Mouse (Mus musculus) myocyte (in vitro differentiated cells): Measurements from ENCODE around the gene Plekhj1. TPM values are rescaled to one million over a fixed set of nuclear protein-coding genes. Genes with fewer than 3 reads are reported as not detected.

Source experiments
- H3K27me3 ChIP-seq: one replicate; pipeline ENCODE4 v1.6.1; 2011; ENCODE audit not compliant: control insufficient read depth, insufficient read depth, insufficient read length
- H3K36me3 ChIP-seq: one replicate; pipeline ENCODE4 v1.6.1; 2011; ENCODE audit not compliant: control insufficient read depth, insufficient read depth
- H3K4me2 ChIP-seq: one replicate; pipeline ENCODE4 v1.6.1; 2011; ENCODE audit warnings: low read depth, control low read depth
- H3K4me3 ChIP-seq: one replicate; pipeline ENCODE4 v1.5.1; 2011; ENCODE audit warnings: mild to moderate bottlenecking, control low read depth, moderate library complexity
- H3K79me2 ChIP-seq: one replicate; pipeline ENCODE4 v1.6.1; 2011; ENCODE audit not compliant: control insufficient read depth, insufficient read depth
- H3ac ChIP-seq: one replicate; pipeline ENCODE4 v1.6.1; 2011; ENCODE audit not compliant: control insufficient read depth, insufficient read length
- CEBPB ChIP-seq: IDR thresholded peaks from 2 replicates; pipeline ENCODE4 v1.6.1; 2011; ENCODE audit warnings: mild to moderate bottlenecking, moderate library complexity; ENCODE audit not compliant: poor library complexity, insufficient read depth, severe bottlenecking
- E2F4 ChIP-seq: IDR thresholded peaks from one replicate; pipeline ENCODE4 v1.6.1; 2011; ENCODE audit warnings: mild to moderate bottlenecking, control low read depth, moderate library complexity; ENCODE audit not compliant: insufficient read depth
- MAX ChIP-seq: IDR thresholded peaks from one replicate; pipeline ENCODE4 v1.6.1; 2011; ENCODE audit warnings: low read depth, mild to moderate bottlenecking, control low read depth
- MYOD1 ChIP-seq, 3 experiments: IDR thresholded peaks; one replicate each; pipeline ENCODE4 v1.6.1; 2011; ENCODE audit warnings: control low read depth in 2 of 3, low read depth in 2 of 3, mild to moderate bottlenecking in 2 of 3, moderate library complexity in 1 of 3; ENCODE audit not compliant: insufficient read length in 2 of 3, control insufficient read depth in 1 of 3
- MYOG ChIP-seq, 3 experiments: IDR thresholded peaks; one replicate each; pipeline ENCODE4 v1.6.1; 2011; ENCODE audit warnings: control low read depth in 2 of 3, low read depth in 2 of 3, mild to moderate bottlenecking in 2 of 3; ENCODE audit not compliant: insufficient read length in 2 of 3, control insufficient read depth in 1 of 3, insufficient read depth in 1 of 3
- POLR2A ChIP-seq: IDR thresholded peaks from one replicate; pipeline ENCODE4 v1.6.1; 2011; ENCODE audit warnings: low read depth, mild to moderate bottlenecking, control low read depth, moderate library complexity; ENCODE audit not compliant: insufficient read length
- POLR2AphosphoS2 ChIP-seq: IDR thresholded peaks from one replicate; pipeline ENCODE4 v1.6.1; 2011; ENCODE audit warnings: low read depth, control low read depth; ENCODE audit not compliant: insufficient read length
- REST ChIP-seq: IDR thresholded peaks from one replicate; pipeline ENCODE4 v1.6.1; 2011; ENCODE audit warnings: mild to moderate bottlenecking, control low read depth, moderate library complexity; ENCODE audit not compliant: insufficient read depth, insufficient read length
- SRF ChIP-seq: IDR thresholded peaks from one replicate; pipeline ENCODE4 v1.6.1; 2011; ENCODE audit warnings: low read depth; ENCODE audit not compliant: control insufficient read depth, insufficient read length
- TCF12 ChIP-seq: IDR thresholded peaks from one replicate; pipeline ENCODE4 v1.6.1; 2011; ENCODE audit warnings: mild to moderate bottlenecking, control low read depth; ENCODE audit not compliant: poor library complexity, insufficient read depth, severe bottlenecking
- TCF3 ChIP-seq: IDR thresholded peaks from one replicate; pipeline ENCODE4 v1.6.1; 2011; ENCODE audit warnings: low read depth, control low read depth; ENCODE audit not compliant: insufficient read length
- USF1 ChIP-seq: IDR thresholded peaks from one replicate; pipeline ENCODE4 v1.6.1; 2011; ENCODE audit warnings: low read depth, mild to moderate bottlenecking, control low read depth, moderate library complexity
- polyA plus RNA-seq: library from polyadenylated mRNA; unstranded; fragments of >200 nt; fragmentation: generic; extraction: Trizol; gene quantifications from one replicate; pipeline ENCODE4 v1.2.1, GENCODE M21; 2012; ENCODE audit warnings: missing spikeins

Gene Plekhj1
- polyA plus RNA-seq, 1 experiment: 69.6 TPM

DNA sequence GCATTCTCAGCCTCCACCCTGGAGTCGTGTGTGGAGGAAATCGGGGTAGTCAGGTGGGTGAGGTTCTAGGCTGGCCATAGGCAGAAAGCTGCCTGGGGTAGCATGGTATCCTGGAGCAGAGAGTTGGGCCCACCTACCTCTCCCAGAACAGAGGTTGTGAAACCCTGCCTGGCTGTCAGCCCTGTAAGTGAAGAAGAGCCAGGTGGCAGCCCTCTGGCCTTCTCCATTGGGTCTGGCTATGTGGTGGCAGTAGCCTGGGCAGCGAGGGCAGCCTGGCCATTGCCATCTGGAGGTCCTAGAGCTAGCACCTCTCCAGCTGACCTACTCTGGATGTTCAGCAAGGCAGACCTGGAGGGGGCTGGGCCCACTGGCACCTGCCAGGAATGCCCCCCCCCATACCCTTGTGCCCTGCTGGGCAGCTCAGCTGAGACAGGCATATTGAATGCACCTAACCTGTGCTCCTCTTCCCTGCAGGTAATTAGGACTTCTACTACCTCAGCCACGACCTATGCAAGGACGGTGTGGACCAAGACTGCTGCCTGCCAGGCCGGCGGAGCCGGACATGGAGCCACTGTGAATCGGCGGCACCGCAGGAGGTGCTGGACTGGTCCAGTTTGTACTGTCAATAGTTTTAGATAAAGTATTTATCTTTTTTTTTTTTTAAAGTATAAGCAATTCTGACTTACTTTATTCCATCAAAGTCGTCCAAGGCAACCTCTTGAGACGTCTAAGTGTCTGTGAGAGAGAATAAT, 5.2 kb downstream of the Plekhj1 start:
- Histone ChIP-seq H3K36me3 (peaks cover 16% of the 10 kb centered on the region), H3ac (no peak overlapping the region), H3K27me3 (no peaks in the 10 kb centered on the region), H3K4me3 (no peak overlapping the region), H3K79me2 (peaks cover 25% of the 10 kb centered on the region), H3K4me2 (no peak overlapping the region)
- peak; percentile 13 for TF ChIP-seq POLR2AphosphoS2
- TF ChIP-seq REST: no peak

DNA sequence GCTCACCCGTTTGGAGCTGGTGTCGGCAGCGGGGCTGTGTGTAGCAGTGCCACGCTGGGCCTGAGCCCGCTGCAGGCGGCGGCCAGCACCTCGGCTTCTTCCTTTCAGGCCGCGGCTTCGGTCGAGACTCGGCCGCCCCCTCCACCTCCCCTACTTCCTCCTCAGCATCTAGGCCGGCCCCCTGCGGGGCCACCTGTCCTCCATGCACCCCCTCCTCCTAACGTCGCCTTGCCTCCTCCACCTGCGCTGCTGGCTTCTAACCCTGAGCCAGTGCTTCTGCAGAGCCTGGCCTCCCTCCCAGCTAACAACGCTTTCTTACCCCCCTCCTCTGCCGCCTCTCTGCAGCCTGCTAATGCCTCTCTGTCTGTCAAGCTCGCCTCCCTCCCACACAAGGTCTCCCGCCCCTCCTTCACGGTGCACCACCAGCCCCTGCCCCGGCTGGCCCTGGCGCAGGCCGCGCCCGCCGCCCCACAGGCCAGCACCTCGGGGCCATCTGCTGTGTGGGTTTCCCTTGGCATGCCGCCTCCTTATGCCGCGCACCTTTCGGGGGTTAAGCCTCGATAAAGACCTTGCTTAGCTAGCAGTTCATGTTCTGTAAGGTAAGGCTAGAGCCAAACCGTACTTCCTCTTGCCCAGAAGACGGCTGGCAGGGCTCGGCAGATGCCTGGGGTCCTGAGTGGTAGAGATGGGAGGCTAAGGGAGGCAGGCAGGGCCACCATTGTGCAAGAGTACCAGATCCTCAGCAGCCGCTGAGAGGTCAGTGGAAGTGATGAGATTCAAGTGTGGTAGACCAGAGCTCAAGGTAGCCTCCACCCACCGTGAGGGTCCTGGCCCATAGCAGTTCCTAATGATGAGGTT, 6.0 kb downstream of the Plekhj1 start:
- Histone ChIP-seq H3K79me2 (peaks cover 21% of the 10 kb centered on the region), H3K4me2 (no peak overlapping the region), H3K27me3 (no peaks in the 10 kb centered on the region), H3K36me3 (peaks cover 16% of the 10 kb centered on the region), H3K4me3 (no peak overlapping the region), H3ac (no peak overlapping the region)
- TF ChIP-seq E2F4 (no peak), MYOG (IDR thresholded peaks at IDR 0.05; ENCODE audit: control insufficient read depth in 1 of 3, insufficient read depth in 1 of 3, insufficient read length in 2 of 3, low read depth in 2 of 3) (peak in 1 of 3 experiments; percentile 45), POLR2AphosphoS2 (peak; percentile 7), REST (no peak), POLR2A (peak; percentile 10), MYOD1 (IDR thresholded peaks at IDR 0.05; ENCODE audit: control insufficient read depth in 1 of 3, insufficient read length in 2 of 3, low read depth in 2 of 3) (peak in 1 of 3 experiments; percentile 51)

- TF ChIP-seq REST: no peak
- peak; percentile 79 for TF ChIP-seq POLR2AphosphoS2
- H3K79me2 ChIP-seq: peaks cover 13% of the 10 kb centered on the region
- peaks cover 16% of the 10 kb centered on the region for H3K36me3 ChIP-seq
- H3K27me3 ChIP-seq: no peaks in the 10 kb centered on the region
- H3K4me3 ChIP-seq: no peak overlapping the region
- H3K4me2 ChIP-seq: no peak overlapping the region
- H3ac ChIP-seq: no peak overlapping the region
These were observed 6.8 kb downstream of the Plekhj1 start for GRCm38 (mm10) chr10:80791476-80792174.

DNA sequence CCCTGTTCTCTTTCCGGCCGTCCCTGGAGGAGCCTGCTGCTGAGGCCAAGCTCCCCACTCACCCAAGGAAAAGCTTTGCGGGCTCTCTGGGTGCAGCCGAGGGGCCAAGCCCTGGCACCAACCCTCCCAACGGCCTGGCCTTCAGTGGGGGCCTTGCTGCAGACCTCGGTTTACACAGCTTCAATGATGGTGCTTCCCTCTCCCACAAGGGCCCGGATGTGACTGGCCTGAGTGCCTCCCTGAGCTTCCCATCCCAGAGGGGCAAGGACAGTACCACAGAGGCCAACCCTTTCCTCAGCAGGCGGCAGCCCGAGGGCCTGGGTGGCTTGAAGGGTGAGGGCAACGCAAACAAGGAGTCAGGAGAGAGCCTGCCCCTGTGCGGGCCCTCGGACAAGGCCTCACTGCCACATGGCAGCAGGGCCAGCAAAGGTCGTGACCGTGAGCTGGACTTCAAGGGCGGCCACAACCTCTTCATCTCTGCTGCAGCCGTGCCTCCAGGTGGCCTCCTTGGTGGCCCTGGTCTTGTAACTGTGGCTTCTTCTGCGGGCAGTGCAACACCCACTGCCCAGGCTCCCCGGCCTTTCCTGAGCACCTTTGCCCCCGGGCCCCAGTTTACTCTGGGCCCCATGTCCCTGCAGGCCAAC, 7.5 kb downstream of the Plekhj1 start:
- H3K4me2 ChIP-seq: no peak overlapping the region
- H3K79me2 ChIP-seq: peaks cover 6% of the 10 kb centered on the region
- no peaks in the 10 kb centered on the region for H3K27me3 ChIP-seq
- no peak overlapping the region for H3ac ChIP-seq
- H3K4me3 ChIP-seq: no peak overlapping the region
- TF ChIP-seq POLR2AphosphoS2 (no peak), CEBPB (no peak), REST (no peak), POLR2A (no peak), USF1 (no peak)
- H3K36me3 ChIP-seq: peaks cover 20% of the 10 kb centered on the region

DNA sequence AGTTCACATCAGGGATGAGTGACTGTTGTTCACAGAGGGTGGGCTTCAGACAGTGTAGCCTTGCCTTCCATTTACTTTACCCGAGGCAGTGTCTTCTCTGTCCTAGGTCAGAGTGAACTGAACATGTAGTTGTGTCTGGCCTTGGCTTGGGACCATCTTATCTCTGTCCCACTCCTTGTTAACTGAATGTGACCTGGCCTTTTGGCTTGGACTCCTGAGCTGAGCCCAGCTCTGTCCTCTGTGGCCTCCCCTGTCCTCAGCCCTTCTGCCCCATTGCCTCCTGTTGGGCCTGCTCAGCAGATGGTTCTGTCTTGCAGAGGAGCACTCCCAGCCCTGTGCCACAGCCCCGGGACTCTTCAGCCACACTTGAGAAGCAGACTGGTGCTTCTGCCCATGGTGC, 10.9 kb downstream of the Plekhj1 start:
- TF ChIP-seq POLR2AphosphoS2 (no peak), POLR2A (no peak), E2F4 (no peak), MYOD1 (IDR thresholded peaks at IDR 0.05; ENCODE audit: control insufficient read depth in 1 of 3, insufficient read length in 2 of 3, low read depth in 2 of 3) (no peak), SRF (no peak), MYOG (IDR thresholded peaks at IDR 0.05; ENCODE audit: control insufficient read depth in 1 of 3, insufficient read depth in 1 of 3, insufficient read length in 2 of 3, low read depth in 2 of 3) (no peak), USF1 (no peak), MAX (no peak), TCF3 (no peak), TCF12 (no peak), CEBPB (no peak), REST (no peak)
- Histone ChIP-seq H3ac (no peak overlapping the region), H3K4me2 (no peak overlapping the region), H3K4me3 (no peak overlapping the region), H3K36me3 (peaks cover 18% of the 10 kb centered on the region), H3K27me3 (no peaks in the 10 kb centered on the region), H3K79me2 (no peaks in the 10 kb centered on the region)
